Comparison of ENCODE assay signal across 26 mouse cellular contexts in the genomic region with DNA sequence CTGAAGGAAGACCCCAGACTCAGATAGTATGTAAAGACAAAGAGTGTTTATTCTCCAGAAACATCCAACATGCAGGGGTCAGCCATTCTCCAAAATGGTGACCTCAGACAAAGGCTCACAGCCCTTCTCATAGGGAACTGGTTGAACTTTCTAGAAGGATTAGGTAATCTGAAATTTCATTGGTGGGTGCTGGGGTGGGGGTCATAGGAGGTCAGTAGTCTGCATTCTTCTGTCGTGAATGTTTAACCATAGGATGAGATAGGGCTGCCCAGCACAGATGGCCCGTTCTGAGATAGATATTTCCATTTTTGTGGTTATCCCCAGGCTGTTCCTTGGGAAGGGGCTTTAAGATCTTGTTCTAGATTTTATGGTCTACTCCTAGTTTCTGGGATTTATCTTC. TPM values are rescaled to one million over a fixed set of nuclear protein-coding genes. Genes with fewer than 3 reads are reported as not detected.
"Had no signal": no experiment of that assay in that cellular context is flagged by ENCODE, and none has a peak within 500 bp of the region (broad histone marks: within the 10 kb centered on the region; RNA-seq: fewer than 3 reads in every experiment).

No protein-coding gene starts in this region.

- ATAC-seq: intestine, postnatal 0 days; lung, postnatal 0 days; midbrain, embryonic 15.5 days had no signal

- H3K4me3 ChIP-seq: left cerebral cortex, adult 2 months; midbrain, embryonic 12.5 days; midbrain, embryonic 15.5 days; neural tube, embryonic 12.5 days; neural tube, embryonic 15.5 days had no signal

- H3K4me1 ChIP-seq: midbrain, embryonic 15.5 days; neural tube, embryonic 12.5 days; neural tube, embryonic 15.5 days had no signal

- H3K36me3 ChIP-seq: midbrain, embryonic 12.5 days; midbrain, embryonic 15.5 days; neural tube, embryonic 12.5 days; neural tube, embryonic 15.5 days had no signal

- H3K4me2 ChIP-seq: lung, embryonic 14.5 days; midbrain, embryonic 12.5 days; midbrain, embryonic 15.5 days; neural tube, embryonic 12.5 days; neural tube, embryonic 15.5 days had no signal

- DNase-seq: kidney, postnatal 25 days; layer of hippocampus, postnatal 36 days; lung, embryonic 14.5 days; right cerebral cortex, adult 18-20 months; right cerebral cortex, postnatal 14 days; right cerebral cortex, postnatal 4 days; thymus, adult 2 months; thymus, postnatal 14 days; thymus, postnatal 4 days had no signal

- H3K27ac ChIP-seq: kidney, postnatal 0 days; left cerebral cortex, adult 2 months; liver, embryonic 14.5 days; macrophage; midbrain, embryonic 12.5 days; midbrain, embryonic 15.5 days; neural tube, embryonic 12.5 days; neural tube, embryonic 15.5 days; stomach, postnatal 0 days had no signal

- H3K9ac ChIP-seq: liver, embryonic 14.5 days; lung, embryonic 14.5 days; midbrain, embryonic 12.5 days; midbrain, embryonic 15.5 days; neural tube, embryonic 12.5 days; neural tube, embryonic 15.5 days had no signal

- H3K27me3 ChIP-seq: midbrain, embryonic 12.5 days; midbrain, embryonic 15.5 days; neural tube, embryonic 12.5 days had no signal

- H3K9me3 ChIP-seq: midbrain, embryonic 15.5 days; neural tube, embryonic 12.5 days; neural tube, embryonic 15.5 days had no signal

RNA-seq across cellular contexts. Expression of a gene that starts 35.1 kb away (rescaled TPM):
- total RNA-seq: layer of hippocampus, postnatal 10 days; left cerebral cortex, postnatal 10 days; megakaryocyte, adult 5-6 weeks had no signal
- polyA plus RNA-seq: kidney, postnatal 0 days; limb, embryonic 11.5 days; limb, embryonic 14.5 days; lung, embryonic 14.5 days; macrophage; midbrain, embryonic 12.5 days; midbrain, embryonic 15.5 days; neural tube, embryonic 12.5 days; neural tube, embryonic 15.5 days; stomach, embryonic 14.5 days had no signal

RNA-seq across cellular contexts. Expression of a gene that starts 45.7 kb away (rescaled TPM):
- total RNA-seq: megakaryocyte, adult 5-6 weeks had no signal
